Mouse (Mus musculus) bone marrow, adult 2 months (tissue): ENCODE results near the gene 4933430I17Rik. TPM values are rescaled to one million over a fixed set of nuclear protein-coding genes. Genes with fewer than 3 reads are reported as not detected.

Experiments used
- H3K27ac ChIP-seq: fragments of 200-500 bp; 2 replicates; pipeline ENCODE4 v1.5.1; 2012; ENCODE audit warnings: low read depth, mild to moderate bottlenecking, control low read depth, inconsistent platforms, low read length; ENCODE audit not compliant: control insufficient read depth, poor library complexity, insufficient read depth
- H3K4me1 ChIP-seq: fragments of 200-500 bp; 2 replicates; pipeline ENCODE4 v1.6.1; 2011; ENCODE audit warnings: low read length; ENCODE audit not compliant: control insufficient read depth, insufficient read depth
- H3K4me3 ChIP-seq: fragments of 200-500 bp; replicated peaks from 2 replicates; pipeline ENCODE3; 2011; ENCODE audit warnings: mild to moderate bottlenecking, low read depth, low read length, control low read depth; ENCODE audit not compliant: control insufficient read depth
- CTCF ChIP-seq: fragments of 200-500 bp; IDR thresholded peaks from 2 replicates; pipeline ENCODE4 v1.5.1; 2011; ENCODE audit warnings: low read length, control low read depth; ENCODE audit not compliant: control insufficient read depth, insufficient read depth
- POLR2A ChIP-seq: fragments of 200-500 bp; IDR thresholded peaks from 2 replicates; pipeline ENCODE4 v1.6.1; 2011; ENCODE audit warnings: low read depth, mild to moderate bottlenecking, control low read depth, low read length, borderline replicate concordance; ENCODE audit not compliant: control insufficient read depth
- WGBS: fragments of 180-500 bp; shearing (Covaris S2); methylation state at CpG from one replicate; pipeline ENCODE4 v1.1.7; 2018; 5-methylcytosine and 5-hydroxymethylcytosine counted together
- polyA plus RNA-seq: library from polyadenylated mRNA; stranded (reverse); fragments of >200 nt; gene quantifications from 2 replicates; pipeline ENCODE4 v1.2.4, GENCODE M21; 2011; ENCODE audit warnings: low replicate concordance; ENCODE audit not compliant: missing spikeins, insufficient read depth, insufficient read length

Gene 4933430I17Rik
- polyA plus RNA-seq, 1 experiment, result not detected

DNA sequence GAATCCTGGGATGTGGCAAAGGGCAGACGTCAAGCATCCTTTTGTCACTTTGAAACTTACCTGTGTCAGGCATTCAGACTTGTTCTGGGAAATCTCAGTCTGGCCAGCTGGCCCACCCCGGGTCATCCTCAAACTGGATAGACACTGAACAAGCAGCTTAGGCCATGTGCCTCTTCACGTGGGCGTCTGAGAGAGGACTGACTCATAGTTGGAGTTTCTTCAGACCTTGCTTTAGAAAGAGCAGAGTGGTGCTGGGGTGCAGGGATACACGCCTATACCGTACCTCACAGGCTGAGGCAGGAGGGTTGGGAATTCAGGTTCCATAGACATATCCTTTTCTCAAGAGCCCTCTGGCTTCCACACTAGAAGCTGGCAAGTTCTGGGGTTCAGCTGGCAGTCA, 18.6 kb downstream of the 4933430I17Rik start:
- 81% methylated on average over 6 of the region's 6 CpGs for WGBS
- TF ChIP-seq CTCF, result no peak
- no peak for TF ChIP-seq POLR2A

DNA sequence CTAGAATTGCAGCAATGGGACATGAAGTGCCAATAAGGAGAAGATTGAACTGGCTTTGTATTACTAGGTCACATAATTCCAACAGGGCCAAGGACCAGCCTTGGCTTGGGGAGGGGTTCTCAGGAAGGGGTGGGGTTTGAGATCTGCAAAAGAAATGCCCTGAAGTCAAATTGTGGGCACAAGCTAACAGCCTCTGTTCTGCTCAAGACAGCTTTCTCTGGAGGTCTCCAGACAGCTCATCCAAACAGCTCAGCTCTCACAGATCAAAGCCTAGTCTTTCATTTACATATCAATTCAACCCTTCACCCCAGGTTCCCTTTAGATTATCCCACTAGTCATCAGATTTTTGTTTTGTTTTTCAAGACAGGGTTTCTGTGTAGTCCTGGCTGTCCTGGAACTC, 19.6 kb downstream of the 4933430I17Rik start:
- TF ChIP-seq POLR2A (no peak), CTCF (no peak)
- no peaks in the 10 kb centered on the region for H3K4me1 ChIP-seq
- no peak overlapping the region for H3K27ac ChIP-seq
- H3K4me3 ChIP-seq, result no peak overlapping the region

More for the DNA sequence above, 18.6 kb downstream of the 4933430I17Rik start:
- H3K4me1 ChIP-seq, result no peaks in the 10 kb centered on the region
- no peak overlapping the region for H3K4me3 ChIP-seq
- no peak overlapping the region for H3K27ac ChIP-seq

DNA sequence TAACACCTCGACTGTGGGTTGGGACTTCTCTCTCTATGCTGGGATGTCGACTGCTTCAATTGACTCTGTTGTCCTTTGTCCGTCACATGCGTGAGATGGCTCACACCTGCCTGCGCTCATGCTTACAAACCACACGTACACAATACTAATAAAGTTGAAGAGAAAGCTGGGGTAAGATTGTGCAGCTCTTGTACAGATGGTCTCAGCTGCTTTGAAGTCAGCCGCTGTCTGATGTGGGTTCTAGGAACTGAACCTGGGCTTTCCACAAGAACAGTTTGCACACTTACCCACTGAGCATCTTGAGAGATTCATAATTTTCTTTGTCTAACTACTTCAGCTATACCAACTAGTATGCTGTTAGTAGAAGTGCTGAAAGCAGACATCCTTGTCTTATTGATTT, 26.8 kb downstream of the 4933430I17Rik start:
- Histone ChIP-seq H3K4me1 (no peaks in the 10 kb centered on the region), H3K27ac (no peak overlapping the region), H3K4me3 (no peak overlapping the region)
- TF ChIP-seq CTCF (no peak), POLR2A (no peak)
- WGBS, result 81% methylated on average over 7 of the region's 7 CpGs

DNA sequence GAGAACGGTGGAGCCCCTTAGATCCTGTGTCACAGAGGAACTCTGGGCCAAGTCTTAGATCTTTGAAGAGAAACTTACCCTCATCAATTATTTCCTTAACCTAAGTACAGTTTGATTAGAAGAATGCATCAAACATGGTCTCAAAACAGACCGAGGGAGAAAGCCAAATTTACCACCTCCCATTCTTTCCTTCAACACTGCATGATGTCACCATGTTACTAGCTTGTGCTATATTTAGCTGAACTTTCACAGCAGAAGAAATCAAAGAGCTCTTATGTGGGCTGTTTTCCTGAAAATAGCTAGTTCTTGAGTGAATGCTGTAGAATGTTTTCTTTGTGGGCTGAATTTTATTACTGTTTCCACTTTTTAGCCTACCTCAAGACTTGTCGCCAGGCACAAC, 32.3 kb downstream of the 4933430I17Rik start:
- Histone ChIP-seq H3K4me3 (no peak overlapping the region), H3K4me1 (no peaks in the 10 kb centered on the region), H3K27ac (no peak overlapping the region)
- TF ChIP-seq POLR2A, result no peak
- no peak for TF ChIP-seq CTCF
- WGBS, result 45% methylated on average over 3 of the region's 3 CpGs

DNA sequence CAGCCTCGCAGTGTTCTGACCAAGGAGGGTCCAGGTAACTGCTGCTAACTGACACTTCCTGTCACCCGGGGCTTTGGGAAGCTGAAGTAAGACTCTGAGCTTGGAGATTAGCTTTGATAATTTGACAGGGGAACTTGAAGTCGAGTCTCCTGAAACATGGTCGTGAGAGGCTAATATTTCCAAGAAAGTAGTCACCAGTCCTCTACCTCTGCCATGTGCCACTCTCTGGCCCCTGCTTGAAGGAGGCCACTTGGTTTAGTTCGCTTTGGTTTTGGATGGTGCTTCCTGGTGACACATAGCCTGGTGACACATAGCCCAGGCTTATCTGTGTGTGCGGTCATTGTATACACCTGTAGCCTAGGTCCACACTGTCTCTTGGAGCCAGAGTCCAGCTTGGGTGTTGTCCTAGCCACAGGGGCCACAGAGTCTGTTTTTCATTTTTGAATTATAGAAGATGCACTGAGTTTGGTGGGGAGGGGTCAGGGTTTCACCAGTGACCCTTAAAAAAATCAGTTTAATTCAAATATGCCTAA, 34.7 kb downstream of the 4933430I17Rik start, which contains the start of gene Rgs3:
Gene Rgs3, plus strand, starts transcription at position 51 of the 533 bp plus-strand sequence.
- Histone ChIP-seq H3K27ac (no peak within 1 kb of the TSS), H3K4me1 (no peaks in the 10 kb centered on the region), H3K4me3 (no peak within 1 kb of the TSS)
- WGBS, result 23% methylated on average over 6 of the region's 6 CpGs
- no peak for TF ChIP-seq POLR2A
- no peak for TF ChIP-seq CTCF

DNA sequence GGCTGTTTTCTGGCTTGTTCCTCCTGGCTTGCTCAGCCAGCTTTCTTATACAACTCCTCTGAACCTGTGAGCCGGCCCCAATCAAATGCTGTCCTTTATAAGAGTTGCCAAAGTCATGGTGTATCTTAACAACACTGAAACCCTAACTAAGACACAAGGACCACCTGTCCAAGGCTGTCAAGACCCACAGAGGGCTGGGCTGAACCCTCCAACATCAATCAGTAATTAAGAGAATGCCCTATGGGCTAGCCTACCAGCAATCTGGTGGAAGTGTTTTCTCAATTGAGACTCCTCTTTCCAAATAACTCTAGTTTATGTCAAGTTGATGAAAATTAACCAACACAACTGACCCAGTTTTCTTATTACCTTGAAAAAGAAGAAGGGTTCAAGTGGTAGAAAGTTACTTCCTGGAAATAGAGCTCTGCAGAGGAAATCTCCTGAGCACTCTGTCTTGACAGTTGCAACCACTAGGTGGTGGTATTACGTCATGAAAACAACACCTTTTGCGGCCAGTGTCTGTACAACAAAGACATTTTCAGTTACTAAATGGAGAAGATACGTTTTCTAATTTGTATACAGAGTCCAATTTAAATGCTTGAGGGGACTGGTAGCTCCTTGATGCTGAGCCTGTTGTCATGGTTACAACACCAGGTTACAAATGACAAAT, 35.9 kb downstream of the 4933430I17Rik start:
- WGBS, result 21% methylated on average over 4 of the region's 4 CpGs
- Histone ChIP-seq H3K4me3 (no peak overlapping the region), H3K27ac (no peak overlapping the region), H3K4me1 (no peaks in the 10 kb centered on the region)
- no peak for TF ChIP-seq POLR2A
- TF ChIP-seq CTCF, result no peak

GRCm38 (mm10) chr4:62561630-62562001, 36.4 kb downstream of the 4933430I17Rik start:
- Histone ChIP-seq H3K4me1 (no peaks in the 10 kb centered on the region), H3K4me3 (no peak overlapping the region), H3K27ac (no peak overlapping the region)
- TF ChIP-seq POLR2A (no peak), CTCF (no peak)
- 44% methylated on average over 3 of the region's 3 CpGs for WGBS

- 36% methylated on average over 4 of the region's 4 CpGs for WGBS
- TF ChIP-seq POLR2A, result no peak
- no peak for TF ChIP-seq CTCF
- no peak overlapping the region for H3K4me3 ChIP-seq
- H3K27ac ChIP-seq, result no peak overlapping the region
- H3K4me1 ChIP-seq, result no peaks in the 10 kb centered on the region
Observed at GRCm38 (mm10) chr4:62562006-62562405, 36.8 kb downstream of the 4933430I17Rik start.
